Mouse (Mus musculus): Measurements from ENCODE around the gene C730034F03Rik. TPM values are rescaled to one million over a fixed set of nuclear protein-coding genes. Genes with fewer than 3 reads are reported as not detected.

Gene C730034F03Rik
- polyA plus RNA-seq (2014; fragmentation: Nextera tagmentation; extraction: Ambion mirVana) = 1.9 and 2.4 TPM in 2 replicates

DNA sequence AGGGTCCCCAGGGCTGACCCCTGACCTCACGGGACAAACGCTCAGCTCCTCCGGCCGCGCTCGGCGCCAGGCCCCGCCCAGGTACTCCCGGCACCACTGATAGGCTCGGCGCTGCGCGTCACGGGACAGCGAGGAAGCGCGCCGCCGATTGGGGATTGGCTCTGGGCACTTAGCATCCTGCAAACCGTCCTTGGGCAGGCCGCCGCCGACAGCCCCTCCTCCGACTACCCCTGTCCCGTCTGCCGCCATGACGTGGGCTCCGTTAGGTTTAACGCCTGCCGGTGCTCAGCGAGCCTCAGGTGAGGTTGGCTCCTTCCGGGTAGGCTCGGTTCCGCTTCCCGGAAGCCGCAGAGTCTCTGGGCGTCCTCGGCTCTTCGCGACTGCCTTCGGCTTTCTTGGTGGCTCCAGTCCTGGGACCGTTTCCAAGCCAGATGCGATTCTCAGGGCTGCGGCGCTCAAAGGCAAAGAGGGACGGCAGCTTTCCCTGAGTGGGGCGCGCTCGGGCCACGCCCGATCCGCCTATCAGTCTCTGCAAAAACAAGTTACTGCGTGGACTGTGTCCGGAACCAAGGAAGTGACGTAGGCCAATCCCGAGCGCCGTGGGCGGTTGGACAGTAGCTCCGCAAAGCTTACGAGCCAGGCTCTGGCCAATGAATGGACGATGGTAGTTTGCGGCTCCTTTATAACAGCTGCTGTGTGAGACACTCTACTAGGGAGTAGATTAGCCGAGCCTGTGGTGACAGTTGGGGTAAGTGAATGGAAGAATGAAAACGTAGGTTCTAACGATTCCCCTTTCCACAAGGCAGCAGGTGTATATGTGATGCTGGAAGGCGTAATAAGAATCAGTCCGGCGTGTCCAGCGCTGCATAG lies at the start of gene C730034F03Rik, which contains the start of the genes Gm44502 and Chkb:
Gene C730034F03Rik, plus strand, starts transcription at position 238 of the 870 bp plus-strand sequence.
Gene Gm44502, minus strand, starts transcription at position 345 of the 870 bp plus-strand sequence.
Gene Chkb, minus strand, starts transcription at position 557 of the 870 bp plus-strand sequence.
- under 1% methylated on average over 68 of the region's 70 CpGs for WGBS
- H3K27me3 ChIP-seq (ENCODE audit: control insufficient read depth, insufficient read depth, low read length) = no peaks in the 10 kb centered on the region
- H3K9ac ChIP-seq (ENCODE audit: low read length) = peak within 1 kb of the TSS; percentile 83
- H3K9me3 ChIP-seq (ENCODE audit: control insufficient read depth, low read length) = no peaks in the 10 kb centered on the region
- H3K4me2 ChIP-seq = peak within 1 kb of the TSS; percentile 90
- DNase-seq (ENCODE audit: low spot score, missing footprints) = peak; percentile 98
- peak within 1 kb of the TSS; percentile 92 for H3K27ac ChIP-seq (ENCODE audit: low read depth, low read length)
- H3K4me1 ChIP-seq (ENCODE audit: control insufficient read depth, insufficient read depth, low read length) = peaks cover 10% of the 10 kb centered on the region
- peak within 1 kb of the TSS; percentile 81 for H3K4me3 ChIP-seq (ENCODE audit: low read depth, low read length)
- peaks cover 4% of the 10 kb centered on the region; the same call in 1 of the 2 replicates for H3K36me3 ChIP-seq (ENCODE audit: control insufficient read depth, insufficient read depth, low read length)
- ATAC-seq (ENCODE audit: low FRiP score) = peak; percentile 95

DNA sequence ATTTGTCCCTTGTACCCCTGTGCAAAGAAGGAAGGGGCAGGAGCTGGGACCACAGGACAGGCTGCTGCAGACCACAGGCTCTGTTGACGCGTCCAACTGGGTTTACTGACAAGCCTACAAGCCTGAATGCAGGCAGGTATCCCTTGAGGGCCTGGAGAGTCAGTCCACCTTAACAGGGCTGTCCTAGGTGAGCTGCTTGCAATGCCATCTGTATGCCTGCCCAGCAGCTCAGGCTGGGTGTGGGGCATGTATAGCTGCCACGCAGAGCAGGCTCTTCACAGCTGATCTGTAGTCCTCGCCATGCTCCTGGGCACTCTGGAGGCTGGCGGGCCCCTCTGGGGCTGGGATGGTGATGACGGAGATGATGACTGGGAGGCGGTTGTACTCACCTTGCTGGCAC lies 44.8 kb upstream of the C730034F03Rik start, which contains the start of gene Klhdc7b:
Gene Klhdc7b, plus strand, starts transcription at position 301 of the 400 bp plus-strand sequence.
- Histone ChIP-seq H3K4me1 (ENCODE audit: control insufficient read depth, insufficient read depth, low read length) (no peaks in the 10 kb centered on the region), H3K36me3 (ENCODE audit: control insufficient read depth, insufficient read depth, low read length) (no peaks in the 10 kb centered on the region), H3K9me3 (ENCODE audit: control insufficient read depth, low read length) (no peaks in the 10 kb centered on the region), H3K4me2 (no peak within 1 kb of the TSS), H3K27me3 (ENCODE audit: control insufficient read depth, insufficient read depth, low read length) (peaks cover 7% of the 10 kb centered on the region), H3K4me3 (ENCODE audit: low read depth, low read length) (no peak within 1 kb of the TSS), H3K9ac (ENCODE audit: low read length) (no peak within 1 kb of the TSS), H3K27ac (ENCODE audit: low read depth, low read length) (no peak within 1 kb of the TSS)
- DNase-seq (ENCODE audit: low spot score, missing footprints) (peak; percentile 60), ATAC-seq (ENCODE audit: low FRiP score) (no peak)
- WGBS = 92% methylated on average over 7 of the region's 7 CpGs

GRCm38 (mm10) chr15:89387127-89387526 lies 42.3 kb upstream of the C730034F03Rik start:
- H3K36me3 ChIP-seq (ENCODE audit: control insufficient read depth, insufficient read depth, low read length) = no peaks in the 10 kb centered on the region
- no peak overlapping the region for H3K4me3 ChIP-seq (ENCODE audit: low read depth, low read length)
- no peak for DNase-seq (ENCODE audit: low spot score, missing footprints)
- 47% methylated on average over 12 of the region's 12 CpGs for WGBS
- no peaks in the 10 kb centered on the region for H3K9me3 ChIP-seq (ENCODE audit: control insufficient read depth, low read length)
- H3K4me1 ChIP-seq (ENCODE audit: control insufficient read depth, insufficient read depth, low read length) = no peaks in the 10 kb centered on the region
- no peak overlapping the region for H3K4me2 ChIP-seq
- no peaks in the 10 kb centered on the region for H3K27me3 ChIP-seq (ENCODE audit: control insufficient read depth, insufficient read depth, low read length)
- ATAC-seq (ENCODE audit: low FRiP score) = no peak
- H3K27ac ChIP-seq (ENCODE audit: low read depth, low read length) = no peak overlapping the region
- no peak overlapping the region for H3K9ac ChIP-seq (ENCODE audit: low read length)

DNA sequence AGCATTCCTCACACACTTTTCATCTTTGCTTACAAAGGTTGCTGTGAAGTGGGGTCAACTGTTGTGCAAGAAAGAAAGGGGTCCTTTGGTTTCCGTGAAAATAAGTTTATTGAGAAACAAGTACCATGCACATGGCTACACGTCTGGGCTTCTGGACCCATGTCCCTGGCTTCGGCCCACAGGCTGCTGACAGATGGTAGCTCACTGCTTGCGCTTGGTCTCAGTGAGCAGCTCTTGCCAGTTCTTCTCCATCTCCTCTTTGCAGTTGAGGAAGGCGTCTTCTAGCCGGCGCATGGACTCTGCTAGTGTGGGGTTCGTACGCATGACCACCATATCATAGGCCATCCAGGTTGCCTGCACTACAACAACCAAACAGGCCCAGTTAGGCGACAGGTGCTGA lies 39.3 kb upstream of the C730034F03Rik start:
- no peaks in the 10 kb centered on the region for H3K36me3 ChIP-seq (ENCODE audit: control insufficient read depth, insufficient read depth, low read length)
- no peaks in the 10 kb centered on the region for H3K27me3 ChIP-seq (ENCODE audit: control insufficient read depth, insufficient read depth, low read length)
- H3K27ac ChIP-seq (ENCODE audit: low read depth, low read length) = no peak overlapping the region
- WGBS = 93% methylated on average over 10 of the region's 10 CpGs
- no peaks in the 10 kb centered on the region for H3K9me3 ChIP-seq (ENCODE audit: control insufficient read depth, low read length)
- no peak overlapping the region for H3K4me2 ChIP-seq
- DNase-seq (ENCODE audit: low spot score, missing footprints) (no peak), ATAC-seq (ENCODE audit: low FRiP score) (no peak)
- no peak overlapping the region for H3K4me3 ChIP-seq (ENCODE audit: low read depth, low read length)
- no peak overlapping the region for H3K9ac ChIP-seq (ENCODE audit: low read length)
- no peaks in the 10 kb centered on the region for H3K4me1 ChIP-seq (ENCODE audit: control insufficient read depth, insufficient read depth, low read length)

GRCm38 (mm10) chr15:89396883-89397282 lies 32.5 kb upstream of the C730034F03Rik start:
- Histone ChIP-seq H3K27me3 (ENCODE audit: control insufficient read depth, insufficient read depth, low read length) (no peaks in the 10 kb centered on the region), H3K9me3 (ENCODE audit: control insufficient read depth, low read length) (no peaks in the 10 kb centered on the region), H3K36me3 (ENCODE audit: control insufficient read depth, insufficient read depth, low read length) (no peaks in the 10 kb centered on the region), H3K27ac (ENCODE audit: low read depth, low read length) (no peak overlapping the region), H3K4me2 (no peak overlapping the region), H3K4me1 (ENCODE audit: control insufficient read depth, insufficient read depth, low read length) (no peaks in the 10 kb centered on the region), H3K9ac (ENCODE audit: low read length) (no peak overlapping the region), H3K4me3 (ENCODE audit: low read depth, low read length) (no peak overlapping the region)
- ATAC-seq (ENCODE audit: low FRiP score) = no peak
- DNase-seq (ENCODE audit: low spot score, missing footprints) = no peak
- 92% methylated on average over 4 of the region's 4 CpGs for WGBS

DNA sequence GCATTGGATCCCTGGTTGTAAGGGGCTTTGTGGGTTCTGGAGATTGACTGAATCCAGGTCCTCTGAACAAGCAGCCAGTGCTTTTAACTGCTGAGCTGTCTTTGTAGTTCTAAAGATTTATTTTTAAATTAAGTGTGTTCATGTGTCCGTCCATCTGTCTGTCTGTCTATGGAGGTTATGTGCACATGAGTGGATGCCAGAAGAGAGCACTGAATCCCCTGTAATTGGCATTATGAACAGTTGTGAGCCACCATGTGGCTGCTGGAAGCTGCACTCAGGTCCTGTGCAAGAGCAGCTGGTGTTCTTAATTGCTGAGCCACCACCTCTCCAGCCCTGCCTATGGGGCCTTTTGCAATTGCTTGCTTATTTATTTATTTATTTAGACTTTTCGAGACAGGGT lies 31.2 kb upstream of the C730034F03Rik start:
- H3K9me3 ChIP-seq (ENCODE audit: control insufficient read depth, low read length) = no peaks in the 10 kb centered on the region
- no peak overlapping the region for H3K27ac ChIP-seq (ENCODE audit: low read depth, low read length)
- no peak overlapping the region for H3K9ac ChIP-seq (ENCODE audit: low read length)
- 83% methylated on average over 2 of the region's 2 CpGs for WGBS
- DNase-seq (ENCODE audit: low spot score, missing footprints) = no peak
- H3K4me1 ChIP-seq (ENCODE audit: control insufficient read depth, insufficient read depth, low read length) = no peaks in the 10 kb centered on the region
- no peak overlapping the region for H3K4me2 ChIP-seq
- ATAC-seq (ENCODE audit: low FRiP score) = no peak
- no peak overlapping the region for H3K4me3 ChIP-seq (ENCODE audit: low read depth, low read length)
- H3K27me3 ChIP-seq (ENCODE audit: control insufficient read depth, insufficient read depth, low read length) = no peaks in the 10 kb centered on the region
- no peaks in the 10 kb centered on the region for H3K36me3 ChIP-seq (ENCODE audit: control insufficient read depth, insufficient read depth, low read length)

- Histone ChIP-seq H3K9me3 (ENCODE audit: control insufficient read depth, low read length) (no peaks in the 10 kb centered on the region), H3K9ac (ENCODE audit: low read length) (no peak overlapping the region), H3K4me2 (no peak overlapping the region), H3K4me1 (ENCODE audit: control insufficient read depth, insufficient read depth, low read length) (no peaks in the 10 kb centered on the region), H3K36me3 (ENCODE audit: control insufficient read depth, insufficient read depth, low read length) (no peaks in the 10 kb centered on the region), H3K4me3 (ENCODE audit: low read depth, low read length) (no peak overlapping the region), H3K27ac (ENCODE audit: low read depth, low read length) (no peak overlapping the region), H3K27me3 (ENCODE audit: control insufficient read depth, insufficient read depth, low read length) (no peaks in the 10 kb centered on the region)
- DNase-seq (ENCODE audit: low spot score, missing footprints) = no peak
- no peak for ATAC-seq (ENCODE audit: low FRiP score)
- 58% methylated on average over 1 of the region's 1 CpGs for WGBS
Observed at GRCm38 (mm10) chr15:89399716-89400115, 29.7 kb upstream of the C730034F03Rik start.

- H3K4me2 ChIP-seq = no peak overlapping the region
- H3K4me1 ChIP-seq (ENCODE audit: control insufficient read depth, insufficient read depth, low read length) = no peaks in the 10 kb centered on the region
- no peaks in the 10 kb centered on the region for H3K36me3 ChIP-seq (ENCODE audit: control insufficient read depth, insufficient read depth, low read length)
- ATAC-seq (ENCODE audit: low FRiP score) (no peak), DNase-seq (ENCODE audit: low spot score, missing footprints) (peak; percentile 6)
- H3K9me3 ChIP-seq (ENCODE audit: control insufficient read depth, low read length) = no peaks in the 10 kb centered on the region
- H3K27ac ChIP-seq (ENCODE audit: low read depth, low read length) = no peak overlapping the region
- no peak overlapping the region for H3K4me3 ChIP-seq (ENCODE audit: low read depth, low read length)
- WGBS = 89% methylated on average over 1 of the region's 1 CpGs
- no peaks in the 10 kb centered on the region for H3K27me3 ChIP-seq (ENCODE audit: control insufficient read depth, insufficient read depth, low read length)
- no peak overlapping the region for H3K9ac ChIP-seq (ENCODE audit: low read length)
Observed at GRCm38 (mm10) chr15:89402471-89402870, 26.9 kb upstream of the C730034F03Rik start.

Measured in midbrain, embryonic 11.5 days (tissue).